Mouse (Mus musculus): ENCODE results near the gene Htr3b.

Gene Htr3b

DNA sequence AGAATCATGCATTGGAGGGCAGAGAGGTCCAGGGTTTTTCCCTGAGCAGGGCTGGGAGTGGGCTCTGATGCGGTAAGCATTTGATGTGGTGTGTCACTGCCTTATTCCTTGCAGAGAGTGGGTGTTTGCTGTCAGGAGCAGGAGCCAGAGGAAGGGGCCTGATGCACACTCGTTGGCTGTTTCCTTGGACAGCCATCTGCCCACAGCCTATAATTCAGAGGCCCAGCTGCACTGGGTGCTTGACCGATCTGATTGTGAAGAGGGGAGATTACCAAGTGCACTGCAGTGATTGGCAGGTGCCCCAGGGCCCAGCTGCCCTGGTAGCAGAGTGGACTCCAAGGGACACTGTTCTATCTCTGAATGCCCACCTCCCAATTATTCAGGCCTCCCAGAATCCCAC lies 36.0 kb downstream of the Htr3b start:
- DNase-seq (ENCODE audit: low read depth in 1 of 2, low spot score in 2 of 2) = no peak

DNA sequence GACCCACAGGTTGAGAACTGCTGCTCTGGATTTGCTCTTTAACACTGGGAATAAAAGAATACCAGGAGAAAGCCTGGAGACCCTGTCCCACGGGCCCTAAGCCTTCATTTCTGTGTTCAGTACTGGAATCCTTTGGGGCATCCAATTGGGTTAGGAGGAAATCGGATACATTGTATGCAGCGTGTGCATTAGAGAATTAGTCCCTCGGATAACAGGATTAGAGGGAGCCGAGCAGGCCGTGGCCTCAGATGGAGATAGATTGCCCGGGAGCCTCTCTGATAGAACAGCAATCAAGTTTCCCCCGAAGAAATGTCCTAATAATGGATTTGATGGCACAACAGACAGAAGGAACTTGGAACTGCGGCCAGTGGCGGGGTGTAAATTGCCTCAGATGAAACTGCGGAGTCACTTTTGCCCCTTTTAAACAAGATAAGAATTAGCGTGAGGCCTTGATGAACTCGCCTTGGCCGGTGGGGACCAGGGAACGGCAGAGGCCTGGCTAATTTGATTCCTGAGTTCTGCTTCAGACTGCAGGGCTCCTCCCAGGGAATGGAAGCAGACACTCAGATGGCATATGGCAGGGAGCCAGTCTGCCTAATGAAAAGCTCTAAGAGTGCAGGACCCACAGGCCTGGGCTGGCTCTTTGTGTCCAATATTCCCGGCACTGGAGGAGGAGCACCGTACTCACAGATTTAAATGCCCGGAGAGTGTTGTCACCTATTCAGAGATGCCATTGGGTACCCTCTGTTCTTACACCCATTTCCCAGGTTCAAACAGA lies 48.6 kb downstream of the Htr3b start:
- DNase-seq (ENCODE audit: low read depth in 1 of 2, low spot score in 2 of 2) = no peak

DNA sequence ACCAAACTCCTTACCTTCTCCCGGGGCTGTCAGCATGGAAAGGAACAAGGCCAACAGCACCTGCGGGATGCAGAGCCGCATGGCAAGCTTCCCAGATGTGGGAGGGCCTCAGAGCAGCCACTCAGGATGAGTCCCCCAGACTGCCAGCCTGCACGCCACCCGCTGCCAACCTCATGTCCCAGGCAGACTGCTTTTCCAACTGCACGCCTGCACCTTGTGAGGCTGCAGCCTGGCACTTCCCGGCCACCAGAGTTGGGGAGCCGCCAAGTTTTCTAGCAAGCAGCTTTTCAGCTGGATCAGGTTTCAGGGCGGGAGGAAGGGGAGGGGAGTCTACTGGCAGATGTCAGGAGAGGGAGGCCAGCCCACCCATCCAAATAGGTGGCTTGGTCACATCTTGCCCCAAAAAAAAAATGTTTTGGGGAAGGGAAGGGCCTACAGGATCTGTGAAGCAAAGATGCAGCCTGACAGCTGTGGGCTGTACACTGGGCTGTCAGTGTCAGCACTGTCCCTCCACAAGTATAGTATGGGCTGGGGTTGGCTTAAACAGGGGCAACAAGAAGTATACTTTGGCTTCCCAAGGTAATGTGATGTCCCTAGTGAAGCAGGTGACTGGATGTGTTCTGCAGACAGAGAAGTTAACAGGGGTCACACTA lies 53.8 kb downstream of the Htr3b start, which contains the start of gene Htr3a:
Gene Htr3a (minus strand): TSS at position 215 of the 653 bp plus-strand sequence.
- no peak for DNase-seq (ENCODE audit: low read depth in 1 of 2, low spot score in 2 of 2)

DNA sequence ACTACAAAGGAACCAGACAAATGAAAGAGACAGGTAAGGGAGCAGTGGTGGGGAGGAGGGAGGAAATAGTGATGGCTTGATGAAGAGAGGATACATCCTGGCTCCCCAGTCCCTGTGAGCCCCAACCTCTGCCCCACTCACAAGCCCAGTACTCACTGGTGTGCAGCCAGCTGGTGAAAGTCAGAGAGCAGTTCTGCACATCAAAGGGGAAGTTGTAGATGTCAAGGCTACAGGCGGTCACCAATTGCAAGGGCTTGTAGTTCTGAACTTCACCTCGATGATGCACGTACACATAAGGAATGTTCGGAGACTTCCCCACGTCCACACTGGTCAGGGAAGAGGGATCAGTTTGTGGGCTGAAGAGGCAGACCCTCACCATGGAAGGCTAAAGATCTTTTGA lies 60.4 kb downstream of the Htr3b start:
- no peak for DNase-seq (ENCODE audit: low read depth in 1 of 2, low spot score in 2 of 2)

DNA sequence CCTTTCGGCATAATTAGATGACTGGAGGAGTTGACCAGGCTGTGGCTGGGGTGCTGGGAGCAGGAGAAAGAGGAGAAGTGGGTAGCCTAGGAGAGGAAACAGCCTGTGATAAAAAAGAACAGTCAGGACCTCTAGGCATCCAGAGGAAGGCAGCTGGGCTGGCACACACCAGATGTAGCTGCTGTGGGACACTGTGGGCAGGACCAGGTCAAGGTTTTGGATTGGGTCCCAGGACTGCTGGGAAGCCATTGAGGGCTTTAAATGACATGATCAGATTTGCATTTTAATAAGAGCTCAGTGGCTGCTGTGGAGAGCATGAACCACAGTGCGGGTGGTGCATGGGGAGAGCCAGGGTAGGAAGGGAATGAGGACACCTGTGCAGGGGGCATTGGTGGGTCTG lies 61.0 kb downstream of the Htr3b start:
- no peak for DNase-seq (ENCODE audit: low read depth in 1 of 2, low spot score in 2 of 2)

DNA sequence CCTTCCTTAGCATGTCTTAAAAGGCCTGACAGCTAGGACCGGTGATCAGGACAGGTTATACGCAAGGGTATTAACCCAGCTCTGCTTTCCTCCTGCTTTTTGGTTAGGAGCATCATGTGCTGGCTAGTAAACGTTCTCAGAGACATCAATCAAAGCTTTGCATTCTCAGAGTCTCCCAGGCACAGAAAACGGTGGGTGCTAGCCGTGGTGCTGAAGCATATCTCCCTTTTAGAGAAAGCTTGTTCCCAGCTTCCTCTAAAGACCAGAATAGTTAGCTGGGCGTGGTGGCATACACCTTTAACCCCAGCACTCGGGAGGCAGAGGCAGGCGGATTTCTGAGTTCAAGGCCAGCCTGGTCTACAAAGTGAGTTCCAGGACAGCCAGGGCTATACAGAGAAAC lies 66.2 kb downstream of the Htr3b start:
- no peak for DNase-seq (ENCODE audit: low read depth in 1 of 2, low spot score in 2 of 2)

DNA sequence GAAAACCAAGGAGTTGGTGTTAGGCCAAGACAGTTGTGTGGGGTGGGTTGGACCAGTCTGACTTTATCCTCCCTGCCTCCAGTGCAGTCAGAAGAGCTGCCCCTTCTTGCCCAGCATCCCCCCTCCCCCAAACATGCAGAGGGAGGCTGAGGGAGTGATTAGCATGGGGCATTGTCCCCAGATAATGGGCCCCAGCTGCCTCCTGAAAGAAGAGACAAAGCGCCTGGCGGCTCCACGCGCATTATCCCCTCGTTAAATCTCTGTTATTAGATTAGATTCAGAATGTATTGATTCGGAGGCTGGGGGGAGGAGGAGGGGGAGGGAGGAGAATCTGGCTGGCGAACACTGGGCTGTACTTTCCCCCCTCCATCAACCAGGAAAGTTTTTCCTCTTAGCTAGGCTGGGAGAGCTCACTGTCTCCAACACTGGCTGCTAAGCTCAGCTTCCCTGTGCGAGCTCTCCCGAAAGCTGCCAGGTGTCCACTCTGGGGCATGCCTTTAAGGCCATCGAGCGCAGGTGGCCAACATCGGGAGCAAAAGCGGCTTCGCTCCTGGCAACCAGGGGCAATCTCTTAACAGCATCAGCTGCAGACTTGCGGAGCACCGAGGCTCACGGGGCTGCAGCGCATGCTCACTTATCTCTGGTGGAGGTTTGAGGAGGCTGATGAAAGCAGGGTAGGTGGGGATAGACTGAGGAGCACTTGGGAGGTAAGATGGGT lies 68.8 kb downstream of the Htr3b start:
- DNase-seq (ENCODE audit: low read depth in 1 of 2, low spot score in 2 of 2) = no peak

DNA sequence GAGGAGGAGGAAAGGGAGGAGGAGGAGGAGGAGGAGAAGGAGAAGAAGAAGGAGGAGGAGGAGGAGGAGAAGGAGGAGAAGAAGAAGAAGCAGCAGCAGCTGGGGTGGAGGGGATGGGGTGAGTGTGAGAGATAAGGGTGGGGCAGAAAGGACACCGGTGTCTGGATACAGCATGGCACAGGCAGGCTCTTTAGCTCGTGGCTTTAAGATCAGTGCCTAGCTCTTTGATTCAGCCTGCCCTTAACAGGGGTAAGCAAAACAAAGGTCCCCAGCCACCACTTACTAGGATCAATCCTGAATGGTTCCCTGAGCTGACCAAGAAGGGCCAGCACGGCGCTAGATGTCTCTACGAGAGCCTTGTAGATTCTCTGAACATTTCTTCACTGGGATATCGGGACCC lies 70.0 kb downstream of the Htr3b start:
- no peak for DNase-seq (ENCODE audit: low read depth in 1 of 2, low spot score in 2 of 2)

DNA sequence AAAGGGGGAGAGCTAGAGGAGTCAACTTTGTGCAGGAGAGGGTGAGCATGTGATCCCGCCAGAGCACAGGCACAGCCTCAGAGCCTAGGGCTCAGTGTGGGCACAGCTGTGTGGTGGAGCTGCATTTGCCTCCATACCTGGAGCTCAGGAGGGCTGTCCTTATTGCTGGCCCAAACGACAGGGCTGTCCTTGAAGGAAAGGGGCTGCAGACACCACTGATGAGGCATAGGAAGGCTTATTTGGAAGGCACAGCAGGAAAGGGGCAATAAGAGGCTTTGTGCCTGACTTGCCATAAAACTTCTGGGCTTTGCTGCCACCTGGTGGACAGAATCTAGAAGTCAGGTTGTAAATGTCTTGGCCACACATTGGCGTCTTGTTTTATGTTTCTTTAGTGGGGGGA lies 70.8 kb downstream of the Htr3b start:
- DNase-seq (ENCODE audit: low read depth in 1 of 2, low spot score in 2 of 2) = no peak

DNA sequence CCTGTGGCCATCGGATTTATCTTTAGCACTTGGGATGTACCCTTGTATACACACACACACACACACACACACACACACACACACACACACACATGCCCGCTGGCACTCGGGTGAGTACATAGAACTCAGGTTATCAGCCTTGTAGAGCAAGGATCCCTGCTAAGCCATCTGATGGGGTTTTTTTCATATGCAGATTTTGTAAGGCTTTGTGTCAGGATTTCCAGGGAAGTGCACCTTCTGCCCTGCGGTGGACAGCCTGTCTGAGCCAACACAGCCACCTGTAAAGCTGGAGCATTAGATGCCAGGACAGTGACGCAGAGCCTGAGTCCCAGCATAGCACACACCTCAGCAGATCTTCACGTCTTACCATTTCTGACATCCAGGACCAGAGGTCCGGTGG lies 75.7 kb downstream of the Htr3b start:
- no peak for DNase-seq (ENCODE audit: low read depth in 1 of 2, low spot score in 2 of 2)
